Mouse (Mus musculus): ENCODE results near the gene Fam216b.

DNA sequence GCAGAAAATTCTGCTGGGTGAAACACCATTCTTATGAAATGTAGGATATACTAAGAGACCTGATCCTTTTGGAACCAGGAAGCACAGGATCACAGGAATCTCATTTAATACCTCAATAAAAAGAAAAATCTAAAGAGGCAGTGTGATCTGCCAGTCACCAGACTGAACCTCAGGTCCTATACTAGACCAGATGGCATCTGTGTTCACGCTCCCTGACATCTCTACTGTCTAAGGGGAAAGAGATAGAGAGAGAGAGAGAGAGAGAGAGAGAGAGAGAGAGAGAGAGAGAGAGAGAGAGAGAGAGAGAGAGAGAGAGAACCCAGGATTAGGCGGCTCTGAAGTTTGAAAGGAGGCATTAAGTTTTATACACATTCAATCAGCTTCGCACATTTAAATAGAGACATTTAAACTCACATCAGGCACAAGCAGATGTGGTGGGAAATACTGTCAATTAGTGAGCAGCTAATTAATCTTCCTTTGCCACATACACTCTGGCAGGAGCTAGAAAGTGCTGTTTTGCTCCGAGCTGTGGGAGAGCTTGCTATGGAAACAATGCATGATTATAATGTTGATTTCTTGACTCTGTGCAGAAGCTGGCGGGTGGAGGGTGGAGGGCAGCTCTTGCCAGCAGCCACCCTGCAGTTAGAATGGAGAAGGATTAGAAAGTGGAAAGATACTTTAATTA, 43.7 kb upstream of the Fam216b start:
- TF ChIP-seq CTCF (IDR thresholded peaks at IDR 0.05; ENCODE audit: low read depth, low read length) (no peak), POLR2A (IDR thresholded peaks at IDR 0.05; ENCODE audit: borderline replicate concordance, low read depth, low read length) (no peak)
